32 mouse cellular contexts compared by ENCODE assay signal in the genomic region with DNA sequence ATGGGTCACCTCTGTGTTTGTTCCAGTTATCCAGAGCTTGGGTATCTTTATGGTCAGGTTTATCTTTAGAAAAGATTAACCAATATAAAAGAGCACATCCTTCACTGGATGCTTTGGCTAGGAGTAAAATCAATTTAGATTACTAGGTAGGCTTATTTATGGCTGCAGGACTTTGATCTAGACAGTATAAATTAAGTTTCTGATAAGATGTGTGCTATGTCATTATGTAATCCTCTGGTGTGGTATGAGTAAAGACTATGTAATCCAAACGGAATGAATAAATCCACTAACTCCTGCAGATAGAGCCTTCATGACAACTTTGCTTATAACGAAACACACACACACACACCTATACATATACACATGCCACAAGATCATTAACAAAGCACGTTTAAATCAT. TPM values are rescaled to one million over a fixed set of nuclear protein-coding genes. Genes with fewer than 3 reads are reported as not detected.
"Had no signal": no experiment of that assay in that cellular context is flagged by ENCODE, and none has a peak within 500 bp of the region (broad histone marks: within the 10 kb centered on the region; RNA-seq: fewer than 3 reads in every experiment).

No protein-coding gene starts in this region.

- H3K4me1 ChIP-seq: embryonic facial prominence, embryonic 10.5 days; embryonic facial prominence, embryonic 12.5 days; embryonic facial prominence, embryonic 13.5 days; embryonic facial prominence, embryonic 15.5 days; forebrain, embryonic 10.5 days; forebrain, embryonic 12.5 days; forebrain, embryonic 13.5 days; forebrain, embryonic 15.5 days had no signal

- H3K36me3 ChIP-seq: embryonic facial prominence, embryonic 10.5 days; embryonic facial prominence, embryonic 12.5 days; embryonic facial prominence, embryonic 13.5 days; embryonic facial prominence, embryonic 15.5 days; forebrain, embryonic 10.5 days; forebrain, embryonic 12.5 days; forebrain, embryonic 15.5 days had no signal

- H3K27me3 ChIP-seq: embryonic facial prominence, embryonic 12.5 days; embryonic facial prominence, embryonic 13.5 days; embryonic facial prominence, embryonic 15.5 days; forebrain, embryonic 12.5 days; forebrain, embryonic 13.5 days; forebrain, embryonic 15.5 days had no signal

- H3K4me2 ChIP-seq: embryonic facial prominence, embryonic 12.5 days; embryonic facial prominence, embryonic 13.5 days; embryonic facial prominence, embryonic 15.5 days; forebrain, embryonic 12.5 days; forebrain, embryonic 13.5 days; forebrain, embryonic 15.5 days had no signal

- H3K4me3 ChIP-seq: embryonic facial prominence, embryonic 10.5 days; embryonic facial prominence, embryonic 12.5 days; embryonic facial prominence, embryonic 13.5 days; embryonic facial prominence, embryonic 15.5 days; erythroblast, embryonic 14.5 days; forebrain, embryonic 10.5 days; forebrain, embryonic 12.5 days; forebrain, embryonic 13.5 days; forebrain, embryonic 15.5 days; gastrocnemius, adult 2 months; heart, adult 2 months had no signal

- DNase-seq: cerebellum, adult 2 months; cerebellum, adult 8-10 months; cerebellum, adult 9-10 months; cerebellum, adult 9-11 months; cerebellum, postnatal 10 days; cerebellum, postnatal 14 days; cerebellum, postnatal 25 days; embryo, embryonic 11 days; gastrocnemius, adult 2 months; gastrocnemius, postnatal 10 days; gastrocnemius, postnatal 14 days; gastrocnemius, postnatal 25 days; gastrocnemius, postnatal 36 days; heart, adult 11 months; heart, adult 18-20 months; heart, adult 2 months had no signal

- H3K9me3 ChIP-seq: embryonic facial prominence, embryonic 12.5 days; embryonic facial prominence, embryonic 13.5 days; embryonic facial prominence, embryonic 15.5 days; forebrain, embryonic 12.5 days; forebrain, embryonic 13.5 days; forebrain, embryonic 15.5 days had no signal

- ATAC-seq: forebrain, embryonic 13.5 days; forebrain, embryonic 14.5 days; forebrain, embryonic 15.5 days; forebrain, embryonic 16.5 days had no signal

- H3K9ac ChIP-seq: embryonic facial prominence, embryonic 12.5 days; embryonic facial prominence, embryonic 13.5 days; embryonic facial prominence, embryonic 15.5 days; forebrain, embryonic 12.5 days; forebrain, embryonic 13.5 days; forebrain, embryonic 15.5 days had no signal

- H3K27ac ChIP-seq: embryonic facial prominence, embryonic 10.5 days; embryonic facial prominence, embryonic 12.5 days; embryonic facial prominence, embryonic 13.5 days; embryonic facial prominence, embryonic 15.5 days; forebrain, embryonic 10.5 days; forebrain, embryonic 12.5 days; forebrain, embryonic 13.5 days; forebrain, embryonic 15.5 days; gastrocnemius, adult 2 months; heart, adult 2 months had no signal

RNA-seq across cellular contexts. Expression of a gene that starts 18.7 kb away (rescaled TPM):
- total RNA-seq: common myeloid progenitor, adult 5-6 weeks; granulocyte monocyte progenitor cell, adult 5-6 weeks; heart, adult 2 months; heart, adult 8-10 months had no signal
- polyA plus RNA-seq: cerebellum, adult 2 months; embryonic facial prominence, embryonic 10.5 days; embryonic facial prominence, embryonic 11.5 days; embryonic facial prominence, embryonic 12.5 days; erythroblast, embryonic 14.5 days; forebrain, embryonic 10.5 days; forebrain, embryonic 11.5 days; forebrain, embryonic 12.5 days; forebrain, embryonic 15.5 days had no signal

RNA-seq across cellular contexts. Expression of a gene that starts 59.2 kb away (rescaled TPM):
- polyA plus RNA-seq: erythroblast, embryonic 14.5 days had no signal
